Mouse (Mus musculus) layer of hippocampus, adult 8-10 months (tissue): ENCODE measurements around the gene Gna12. TPM values are rescaled to one million over a fixed set of nuclear protein-coding genes. Genes with fewer than 3 reads are reported as not detected.

ENCODE experiments used
- DNase-seq, 2 experiments: peaks; one replicate each; pipeline ENCODE4 v3.0.0; 2022; ENCODE audit warnings: low spot score in 2 of 2
- total RNA-seq, 4 experiments: library from RNA; stranded (reverse); gene quantifications; 2 replicates each; pipeline ENCODE4 v1.2.4; 2022

Gene Gna12
- total RNA-seq, 4 experiments from 2014 or later: 84.5 to 102 (median 90.0) TPM

DNA sequence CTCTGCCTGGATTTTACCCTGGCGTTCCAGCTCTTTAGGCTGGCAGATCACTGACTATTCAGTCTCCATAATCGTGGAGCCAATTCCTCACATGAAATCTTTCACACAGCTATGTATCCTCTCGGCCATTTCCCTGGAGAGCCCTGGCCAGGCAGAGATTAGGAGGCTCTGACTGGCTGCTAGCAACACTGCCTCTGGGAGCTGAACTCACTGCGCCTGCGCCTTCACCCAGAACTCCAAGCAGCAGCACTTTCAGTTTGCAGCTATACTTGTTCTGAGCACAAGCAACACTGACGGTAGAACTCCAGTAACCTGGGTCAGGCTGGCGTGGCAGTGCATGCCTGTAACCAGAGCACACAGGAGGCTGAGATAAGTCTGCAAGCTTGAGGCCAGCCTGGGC lies 32.1 kb downstream of the Gna12 start:
- DNase-seq: no peak

DNA sequence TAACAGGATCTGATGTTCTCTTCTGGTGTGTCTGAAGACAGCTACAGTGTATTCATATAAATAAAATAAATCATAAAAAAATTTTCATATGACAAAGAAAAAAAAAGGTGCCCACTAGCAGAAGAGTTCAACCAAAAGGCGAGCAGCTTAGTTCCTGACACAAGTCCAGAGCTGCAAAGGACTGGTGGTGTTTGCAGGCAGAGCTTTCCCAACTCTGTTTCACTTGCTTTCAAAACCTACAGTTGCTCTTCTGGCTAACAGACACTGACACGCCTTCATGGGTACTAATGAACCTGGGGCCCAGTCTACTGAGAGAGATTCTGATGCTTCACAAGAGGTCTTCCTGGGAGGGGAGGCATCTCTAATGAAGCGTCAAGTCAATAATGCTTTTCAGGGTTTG lies 34.2 kb downstream of the Gna12 start:
- DNase-seq: no peak

DNA sequence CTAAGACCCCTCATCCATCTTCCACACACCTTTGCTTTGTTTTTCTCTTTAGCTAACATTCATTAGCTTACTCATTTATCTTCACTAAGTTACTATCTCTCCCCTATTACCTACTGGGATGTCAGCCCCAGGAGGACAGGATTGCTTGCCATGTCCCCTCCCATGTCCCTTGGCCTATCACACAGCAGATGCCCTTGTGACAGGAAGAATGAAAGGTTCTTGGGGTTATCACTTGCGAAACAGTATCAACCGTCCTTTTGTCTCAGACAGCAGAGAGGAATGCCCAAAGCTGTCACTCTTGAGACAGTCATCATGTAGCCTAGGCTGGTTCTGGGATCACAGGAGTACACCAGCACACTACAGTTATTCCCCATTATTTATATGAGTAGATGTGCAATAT lies 35.1 kb downstream of the Gna12 start:
- DNase-seq: no peak

GRCm38 (mm10) chr5:140794753-140795152 lies 35.5 kb downstream of the Gna12 start:
- no peak for DNase-seq

- DNase-seq: no peak
Observed at GRCm38 (mm10) chr5:140792233-140792632, 38.0 kb downstream of the Gna12 start.

- peak; percentile 60 to 61 for DNase-seq
Observed at GRCm38 (mm10) chr5:140790937-140791877, 39.0 kb downstream of the Gna12 start.

GRCm38 (mm10) chr5:140790392-140790791 lies 39.8 kb downstream of the Gna12 start:
- no peak for DNase-seq

- DNase-seq: no peak
Observed at GRCm38 (mm10) chr5:140789561-140789960, 40.7 kb downstream of the Gna12 start.

GRCm38 (mm10) chr5:140785240-140785872 lies 44.9 kb downstream of the Gna12 start:
- no peak for DNase-seq

GRCm38 (mm10) chr5:140784288-140784687 lies 45.9 kb downstream of the Gna12 start:
- DNase-seq: no peak

GRCm38 (mm10) chr5:140783577-140783976 lies 46.7 kb downstream of the Gna12 start:
- DNase-seq: no peak

DNA sequence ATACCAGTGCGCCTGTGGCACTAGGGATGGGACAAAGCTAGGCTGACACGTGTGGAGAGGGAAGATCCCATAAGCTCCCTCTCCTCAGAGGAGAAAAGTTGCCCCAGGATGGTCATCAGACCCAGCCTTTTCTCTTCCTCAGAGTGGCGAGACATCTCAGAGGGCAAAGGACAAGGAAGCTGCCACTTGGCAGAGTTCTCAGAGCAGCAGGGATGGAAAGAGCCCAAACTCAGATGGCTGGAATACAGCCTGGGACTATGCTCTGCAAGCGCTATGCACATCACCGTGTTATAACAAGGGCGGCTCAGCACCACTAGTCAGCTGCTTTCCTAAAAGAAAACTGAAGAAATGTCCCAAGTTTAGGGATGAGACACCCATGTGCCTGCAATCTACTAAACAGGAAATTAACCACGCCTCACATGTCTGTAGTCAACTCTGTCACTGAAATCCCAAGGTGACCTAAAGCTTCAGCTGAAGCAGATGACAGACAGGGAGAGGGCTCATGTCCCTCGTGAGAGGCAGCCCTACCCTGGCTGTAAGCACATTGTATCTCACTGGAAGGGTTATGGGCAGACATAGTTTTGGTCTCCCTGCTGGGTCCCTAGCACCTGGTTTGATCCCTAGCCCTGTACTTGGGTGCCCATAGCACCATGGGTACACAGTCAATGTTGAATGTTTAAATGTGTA lies 48.2 kb downstream of the Gna12 start:
- no peak for DNase-seq

DNA sequence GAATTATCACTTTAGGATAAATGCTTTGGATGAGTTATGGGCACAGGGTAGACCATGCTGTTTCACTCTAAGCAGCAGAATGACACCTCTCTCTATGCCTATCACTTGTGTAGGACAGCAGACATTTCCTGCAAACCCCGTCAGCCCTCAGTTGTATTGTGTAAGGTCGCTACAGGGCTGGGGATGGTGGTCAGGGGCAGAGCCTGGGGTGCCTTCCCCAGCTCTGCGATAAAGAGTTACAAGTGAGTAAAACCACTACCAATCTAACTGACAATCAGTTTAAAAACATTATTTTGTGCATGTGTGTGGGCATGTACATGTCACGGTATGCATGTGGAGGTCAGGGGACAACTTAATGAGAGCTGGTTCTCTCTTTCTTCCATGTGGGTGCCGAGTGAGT lies 49.1 kb downstream of the Gna12 start:
- DNase-seq: no peak

GRCm38 (mm10) chr5:140776968-140777367 lies 53.3 kb downstream of the Gna12 start:
- DNase-seq: no peak

- no peak for DNase-seq
Observed at GRCm38 (mm10) chr5:140775111-140775510, 55.1 kb downstream of the Gna12 start.

DNA sequence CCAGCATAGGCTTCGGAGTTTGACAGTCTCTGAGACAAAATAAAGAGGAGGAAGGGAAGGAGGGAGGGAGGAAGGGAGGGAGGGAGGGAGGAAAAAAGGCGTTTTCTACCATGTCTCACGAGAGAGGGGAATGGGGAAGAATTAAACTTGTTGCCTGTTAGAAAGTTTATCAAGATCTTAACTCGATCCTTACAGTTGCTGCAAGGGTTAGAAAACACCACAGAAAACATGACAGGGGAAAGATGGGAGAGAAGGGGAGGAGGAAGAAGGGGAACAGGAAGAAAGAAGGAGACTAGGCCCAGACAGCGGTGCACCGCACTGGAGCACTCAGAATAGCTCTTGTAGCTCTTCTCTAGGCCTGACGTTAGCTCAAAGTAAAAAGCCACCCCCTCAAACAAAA lies 58.1 kb downstream of the Gna12 start:
- DNase-seq: no peak

DNA sequence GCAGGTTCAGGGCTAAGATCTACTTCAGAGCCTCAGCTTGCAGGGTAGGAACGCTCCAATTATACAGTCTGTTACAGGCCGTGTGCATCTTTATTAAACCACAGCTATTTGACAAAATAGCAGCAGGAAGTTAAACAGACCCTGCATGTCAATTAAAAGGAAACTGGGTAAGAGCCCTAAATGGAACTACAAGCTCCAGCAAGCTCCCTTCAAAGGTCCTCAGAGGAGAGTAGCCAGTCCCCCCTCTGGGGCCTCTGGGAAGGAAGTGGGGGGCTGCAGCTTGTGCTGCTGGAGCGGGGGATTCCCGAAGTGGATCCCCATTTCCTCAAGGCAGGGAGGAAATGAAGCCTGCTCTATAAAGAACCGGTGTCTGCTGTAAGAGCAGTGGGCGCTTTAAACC lies 58.6 kb downstream of the Gna12 start:
- DNase-seq: no peak

DNA sequence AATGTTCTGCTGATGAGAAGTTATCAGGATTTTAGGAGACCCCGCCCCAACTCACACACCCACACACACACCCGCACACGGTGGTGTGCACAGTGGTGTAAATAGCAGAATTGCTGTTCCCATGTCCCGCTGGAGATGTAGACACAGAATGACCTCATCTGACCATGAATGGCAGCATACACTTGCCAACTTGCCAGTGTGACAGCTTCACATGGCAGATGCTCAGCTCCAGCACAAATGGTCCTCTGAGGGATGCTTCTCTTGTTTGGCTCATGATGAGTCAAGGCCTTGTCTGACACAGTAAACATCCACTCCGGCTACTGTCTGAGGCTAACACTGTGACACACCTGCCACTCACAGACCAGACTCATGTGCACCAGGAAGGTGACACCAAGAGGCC lies 61.9 kb downstream of the Gna12 start:
- peak; percentile 83 to 91 for DNase-seq

DNA sequence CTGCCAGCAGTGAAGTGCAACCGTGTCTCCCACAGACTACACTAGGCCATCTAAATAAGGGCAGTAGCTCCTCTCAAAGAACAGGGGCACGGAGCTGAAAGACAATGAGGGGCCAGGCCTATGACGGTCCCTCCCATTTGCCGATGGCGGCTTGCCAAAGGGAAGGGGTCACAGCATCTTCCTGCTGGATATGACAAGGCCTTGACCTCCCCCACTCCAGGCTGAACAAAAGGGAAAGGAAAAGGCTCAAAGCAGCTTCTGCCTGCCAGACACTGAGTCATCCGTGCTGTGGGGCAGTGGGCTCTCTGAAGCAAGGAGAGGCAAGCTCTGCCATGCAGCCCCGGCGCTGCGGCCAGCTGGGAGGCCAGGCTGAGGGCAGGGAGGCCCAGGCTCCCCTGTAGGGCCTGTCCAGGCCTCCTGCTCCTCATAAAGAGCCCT lies 62.5 kb downstream of the Gna12 start:
- peak; percentile 75 to 87 for DNase-seq

DNA sequence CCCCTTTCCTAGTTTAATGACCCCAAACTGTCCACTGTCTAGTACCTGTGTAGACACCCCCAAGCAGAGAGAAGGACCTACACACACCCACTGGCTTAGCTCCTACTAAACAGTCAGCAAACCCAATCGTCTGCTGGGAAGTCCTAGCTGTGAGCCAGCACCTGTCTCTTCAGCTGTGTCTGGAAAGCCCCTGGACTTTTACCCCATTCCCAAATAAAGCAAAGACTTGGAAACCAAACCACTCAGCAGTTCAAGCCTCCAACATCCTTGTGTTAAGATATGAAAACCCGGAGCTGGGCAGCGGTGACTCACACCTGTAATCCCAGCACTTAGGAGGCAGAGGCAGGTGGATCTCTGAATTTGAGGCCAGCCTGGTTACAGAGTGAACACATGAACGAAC lies 63.7 kb downstream of the Gna12 start:
- DNase-seq: no peak

DNA sequence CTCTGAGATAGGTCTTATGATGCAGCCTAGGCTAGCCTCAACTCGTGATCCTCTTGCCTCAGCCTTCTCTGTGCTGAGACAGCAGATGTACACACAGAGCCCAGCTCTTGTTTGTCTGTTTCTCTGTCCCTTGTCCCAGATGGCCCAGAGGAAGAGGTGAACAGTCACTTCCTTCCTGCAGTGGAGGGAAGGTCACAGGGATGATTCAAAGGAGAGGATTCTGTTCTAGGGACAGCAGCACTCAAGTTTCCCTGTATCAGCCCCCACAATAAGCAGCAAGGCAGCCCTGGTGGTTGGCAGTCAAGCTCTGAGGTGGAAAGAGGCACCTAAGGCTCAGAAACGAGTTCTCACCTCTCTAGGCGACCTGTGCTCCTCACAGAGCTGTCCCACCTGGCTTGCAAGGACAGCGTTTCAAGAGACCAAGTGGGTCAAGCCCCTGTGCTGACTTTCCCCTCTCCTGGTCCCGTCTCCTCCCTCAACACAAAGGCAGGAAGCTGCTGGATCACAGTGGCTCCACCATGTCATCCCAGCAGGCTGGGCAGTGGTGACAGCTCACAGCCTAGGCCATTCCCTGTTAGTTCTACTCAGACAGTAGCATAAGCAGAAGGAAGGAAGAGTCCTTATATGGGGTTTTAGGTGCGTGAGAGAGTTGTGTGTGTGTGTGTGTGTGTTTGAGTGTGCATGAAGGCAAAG lies 65.2 kb downstream of the Gna12 start:
- DNase-seq: no peak

DNA sequence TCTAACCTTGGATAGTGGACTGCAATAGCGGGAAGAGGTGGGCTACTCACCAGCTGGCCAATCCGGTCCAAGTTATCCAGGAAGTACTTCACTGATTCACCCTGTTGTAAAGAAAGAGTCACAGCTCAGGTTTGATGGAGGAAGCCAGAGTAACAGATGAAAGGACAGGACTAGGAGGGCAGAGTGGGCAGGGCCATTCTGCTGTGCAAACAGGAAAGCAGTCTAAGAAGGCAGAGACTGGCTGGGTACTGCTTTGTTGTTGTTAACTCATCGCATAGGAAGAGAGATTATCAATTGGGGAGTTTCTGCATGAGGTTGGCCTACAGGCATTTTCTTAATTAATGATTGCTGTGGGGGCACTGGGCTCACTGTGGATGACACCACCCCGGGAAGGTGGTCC lies 67.7 kb downstream of the Gna12 start:
- no peak for DNase-seq
